Mouse (Mus musculus) olfactory bulb, adult 2 months (tissue): ENCODE measurements around the gene Shroom1.

Experiments
- CTCF ChIP-seq: fragments of 200-500 bp; IDR thresholded peaks from 2 replicates; pipeline ENCODE4 v1.5.1; 2012; ENCODE audit warnings: low read depth, mild to moderate bottlenecking, low read length, moderate library complexity; ENCODE audit not compliant: insufficient read depth
- POLR2A ChIP-seq: fragments of 200-500 bp; IDR thresholded peaks from 2 replicates; pipeline ENCODE4 v1.6.1; 2012; ENCODE audit warnings: mild to moderate bottlenecking, low read depth, low read length, moderate library complexity; ENCODE audit not compliant: insufficient read depth

DNA sequence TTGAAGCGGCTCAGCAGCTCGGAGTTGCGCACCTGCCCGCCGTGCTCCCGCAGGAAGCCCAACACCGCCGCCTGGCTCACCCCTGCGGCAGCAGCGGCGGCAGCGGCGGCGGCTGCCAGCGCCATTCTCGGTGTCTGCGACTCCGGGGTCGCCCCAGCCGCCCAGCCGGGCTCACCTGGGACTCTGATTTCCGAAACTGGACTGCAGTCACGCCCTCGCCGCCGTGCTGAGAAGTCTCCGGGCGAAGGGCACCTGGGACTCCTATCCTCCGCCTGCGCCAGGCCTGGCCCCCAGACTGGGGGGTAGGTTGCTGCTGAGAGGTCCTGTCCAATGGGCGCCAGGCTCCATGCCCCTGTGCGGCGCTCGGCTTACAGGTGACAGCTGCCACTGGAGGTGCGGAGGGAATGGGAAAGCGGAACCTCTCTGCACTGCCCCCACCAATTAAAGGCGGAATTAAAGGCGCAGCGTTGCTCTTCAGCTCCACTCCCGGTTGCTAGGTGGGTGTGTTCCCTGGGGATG, 22.8 kb downstream of the Shroom1 start, which contains the start of the genes Gm9945 and Sowaha:
- TF ChIP-seq CTCF (no peak), POLR2A (no peak; the same call in 1 of the 2 replicates)
